Mouse (Mus musculus): ENCODE measurements around the gene Slc9a6. TPM values are rescaled to one million over a fixed set of nuclear protein-coding genes. Genes with fewer than 3 reads are reported as not detected.

Slc9a6 gene
- total RNA-seq, 2 experiments from 2014 or later, result 103 to 117 TPM

- intact Hi-C loops (cut with DNase I), result no loop called here
- H3K27ac ChIP-seq, result no peak overlapping the region
- no peak overlapping the region for H3K4me3 ChIP-seq
- TF ChIP-seq CTCF (IDR thresholded peaks at IDR 0.05), result no peak
- DNase-seq (ENCODE audit: extremely low spot score in 1 of 2, low spot score in 2 of 2), result no peak
Observed at GRCm38 (mm10) chrX:56640066-56640465, 30.5 kb downstream of the Slc9a6 start.

- no peak for DNase-seq (ENCODE audit: extremely low spot score in 1 of 2, low spot score in 2 of 2)
- TF ChIP-seq CTCF (IDR thresholded peaks at IDR 0.05), result peak; percentile 69
Observed at GRCm38 (mm10) chrX:56649549-56650354, 40.2 kb downstream of the Slc9a6 start.

GRCm38 (mm10) chrX:56650355-56650652 is 40.7 kb downstream of the Slc9a6 start:
- intact Hi-C loops (cut with DNase I), result loop anchor here (2.0 to 10.0 kb wide), 3 partner anchors 102 to 404 kb away; partner anchors contain the start of gene Htatsf1
- Histone ChIP-seq H3K27ac (no peak overlapping the region), H3K4me3 (no peak overlapping the region)
- no peak for DNase-seq (ENCODE audit: extremely low spot score in 1 of 2, low spot score in 2 of 2)
- no peak for TF ChIP-seq CTCF (IDR thresholded peaks at IDR 0.05)

More at GRCm38 (mm10) chrX:56649549-56650354, 40.2 kb downstream of the Slc9a6 start:
- H3K27ac ChIP-seq, result no peak overlapping the region
- no peak overlapping the region for H3K4me3 ChIP-seq
- intact Hi-C loops (cut with DNase I), result loop anchor here (2.0 to 10.0 kb wide), 4 partner anchors 103 to 405 kb away; partner anchors contain the start of gene Htatsf1

GRCm38 (mm10) chrX:56650885-56651284 is 41.3 kb downstream of the Slc9a6 start:
- no peak overlapping the region for H3K4me3 ChIP-seq
- no peak for TF ChIP-seq CTCF (IDR thresholded peaks at IDR 0.05)
- no peak overlapping the region for H3K27ac ChIP-seq
- intact Hi-C loops (cut with DNase I), result loop anchor here (2.0 to 10.0 kb wide), 3 partner anchors 101 to 404 kb away; partner anchors contain the start of gene Htatsf1
- no peak for DNase-seq (ENCODE audit: extremely low spot score in 1 of 2, low spot score in 2 of 2)

GRCm38 (mm10) chrX:56651738-56652137 is 42.2 kb downstream of the Slc9a6 start:
- TF ChIP-seq CTCF (IDR thresholded peaks at IDR 0.05), result no peak
- no peak overlapping the region for H3K27ac ChIP-seq
- no peak for DNase-seq (ENCODE audit: extremely low spot score in 1 of 2, low spot score in 2 of 2)
- H3K4me3 ChIP-seq, result no peak overlapping the region
- intact Hi-C loops (cut with DNase I), result loop anchor here (2.0 to 10.0 kb wide), 3 partner anchors 101 to 403 kb away; partner anchors contain the start of gene Htatsf1

GRCm38 (mm10) chrX:56655686-56656085 is 46.1 kb downstream of the Slc9a6 start:
- no peak overlapping the region for H3K4me3 ChIP-seq
- intact Hi-C loops (cut with DNase I), result loop anchor here (10.0 kb wide), 1 partner anchor 399 kb away; the partner anchor contains the start of gene Htatsf1
- H3K27ac ChIP-seq, result no peak overlapping the region
- no peak for DNase-seq (ENCODE audit: extremely low spot score in 1 of 2, low spot score in 2 of 2)
- TF ChIP-seq CTCF (IDR thresholded peaks at IDR 0.05), result no peak

- Histone ChIP-seq H3K27ac (no peak overlapping the region), H3K4me3 (no peak overlapping the region)
- no peak for DNase-seq (ENCODE audit: extremely low spot score in 1 of 2, low spot score in 2 of 2)
- intact Hi-C loops (cut with DNase I), result loop anchor here (10.0 kb wide), 1 partner anchor 396 kb away; the partner anchor contains the start of gene Htatsf1
- TF ChIP-seq CTCF (IDR thresholded peaks at IDR 0.05), result no peak
Observed at GRCm38 (mm10) chrX:56659286-56659685, 49.7 kb downstream of the Slc9a6 start.

- TF ChIP-seq CTCF (IDR thresholded peaks at IDR 0.05), result no peak
- Histone ChIP-seq H3K27ac (no peak overlapping the region), H3K4me3 (no peak overlapping the region)
- DNase-seq (ENCODE audit: extremely low spot score in 1 of 2, low spot score in 2 of 2), result no peak
- intact Hi-C loops (cut with DNase I), result no loop called here
Observed at GRCm38 (mm10) chrX:56661143-56661542, 51.6 kb downstream of the Slc9a6 start.

- intact Hi-C loops (cut with DNase I), result no loop called here
Observed at GRCm38 (mm10) chrX:56662316-56662715, 52.8 kb downstream of the Slc9a6 start.

GRCm38 (mm10) chrX:56663377-56663776 is 53.8 kb downstream of the Slc9a6 start:
- DNase-seq (ENCODE audit: extremely low spot score in 1 of 2, low spot score in 2 of 2), result no peak
- intact Hi-C loops (cut with DNase I), result no loop called here
- Histone ChIP-seq H3K4me3 (no peak overlapping the region), H3K27ac (no peak overlapping the region)
- TF ChIP-seq CTCF (IDR thresholded peaks at IDR 0.05), result no peak

More at GRCm38 (mm10) chrX:56662316-56662715, 52.8 kb downstream of the Slc9a6 start:
- no peak for TF ChIP-seq CTCF (IDR thresholded peaks at IDR 0.05)
- DNase-seq (ENCODE audit: extremely low spot score in 1 of 2, low spot score in 2 of 2), result no peak
- Histone ChIP-seq H3K4me3 (no peak overlapping the region), H3K27ac (no peak overlapping the region)

- Histone ChIP-seq H3K27ac (no peak overlapping the region), H3K4me3 (no peak overlapping the region)
- intact Hi-C loops (cut with DNase I), result no loop called here
- no peak for TF ChIP-seq CTCF (IDR thresholded peaks at IDR 0.05)
- DNase-seq (ENCODE audit: extremely low spot score in 1 of 2, low spot score in 2 of 2), result no peak
Observed at GRCm38 (mm10) chrX:56665226-56665973, 55.8 kb downstream of the Slc9a6 start.

- intact Hi-C loops (cut with DNase I), result no loop called here
- H3K4me3 ChIP-seq, result no peak overlapping the region
- no peak for TF ChIP-seq CTCF (IDR thresholded peaks at IDR 0.05)
- DNase-seq (ENCODE audit: extremely low spot score in 1 of 2, low spot score in 2 of 2), result no peak
- H3K27ac ChIP-seq, result no peak overlapping the region
Observed at GRCm38 (mm10) chrX:56667296-56667695, 57.7 kb downstream of the Slc9a6 start.

Data from left cerebral cortex, adult 2 months (tissue).